Mouse (Mus musculus) cerebellum, adult 2 months (tissue): ENCODE results near the gene Gm44805. TPM values are rescaled to one million over a fixed set of nuclear protein-coding genes. Genes with fewer than 3 reads are reported as not detected.
A peak's percentile ranks its signal among the peaks of the same experiment; 100 is the strongest.

Experiments used
- DNase-seq, 2 experiments: peaks; one replicate each; pipeline ENCODE4 v3.0.0; 2021
- H3K27ac ChIP-seq: fragments of 200-500 bp; 2 replicates; pipeline ENCODE4 v1.5.1; 2012; ENCODE audit warnings: low read length, control low read depth, inconsistent platforms; ENCODE audit not compliant: insufficient read depth
- H3K27me3 ChIP-seq: fragments of 200-500 bp; 2 replicates; pipeline ENCODE4 v1.6.1; 2012; ENCODE audit warnings: inconsistent platforms, mild to moderate bottlenecking, low read length, moderate library complexity; ENCODE audit not compliant: control insufficient read depth, insufficient read depth
- H3K4me1 ChIP-seq: fragments of 200-500 bp; 2 replicates; pipeline ENCODE4 v1.6.1; 2011; ENCODE audit warnings: low read length; ENCODE audit not compliant: control insufficient read depth, insufficient read depth
- H3K4me3 ChIP-seq: fragments of 200-500 bp; replicated peaks from 2 replicates; pipeline ENCODE3; 2011; ENCODE audit warnings: mild to moderate bottlenecking, low read depth, low read length, control low read depth; ENCODE audit not compliant: insufficient read depth
- CTCF ChIP-seq: fragments of 200-500 bp; IDR thresholded peaks from 2 replicates; pipeline ENCODE4 v1.5.1; 2011; ENCODE audit warnings: low read depth, mild to moderate bottlenecking, control low read depth, low read length, moderate library complexity, borderline replicate concordance; ENCODE audit not compliant: insufficient read depth
- POLR2A ChIP-seq: fragments of 200-500 bp; IDR thresholded peaks from 2 replicates; pipeline ENCODE4 v1.6.1; 2011; ENCODE audit warnings: low read length, control low read depth, borderline replicate concordance; ENCODE audit not compliant: insufficient read depth
- WGBS: fragments of 180-500 bp; shearing (Covaris S2); methylation state at CpG from one replicate; pipeline ENCODE4 v1.1.7; 2018; 5-methylcytosine and 5-hydroxymethylcytosine counted together
- polyA plus RNA-seq: library from polyadenylated mRNA; depleted of rRNA; stranded (reverse); fragments of >200 nt; gene quantifications from 2 replicates; pipeline ENCODE4 v1.2.3, GENCODE M21; 2012

Gene Gm44805
- polyA plus RNA-seq, 1 experiment, result not detected

- no peaks in the 10 kb centered on the region for H3K4me1 ChIP-seq
- H3K27ac ChIP-seq, result no peak overlapping the region
- TF ChIP-seq CTCF (no peak), POLR2A (no peak)
- no peak overlapping the region for H3K4me3 ChIP-seq
- H3K27me3 ChIP-seq, result no peaks in the 10 kb centered on the region
- WGBS, result 96% methylated on average over 4 of the region's 4 CpGs
- DNase-seq, result no peak
These were observed 23.3 kb upstream of the Gm44805 start for GRCm38 (mm10) chr7:19704475-19704874.

GRCm38 (mm10) chr7:19702859-19703555 is 21.8 kb upstream of the Gm44805 start:
- H3K27me3 ChIP-seq, result no peaks in the 10 kb centered on the region
- no peak overlapping the region for H3K4me3 ChIP-seq
- no peak for TF ChIP-seq CTCF
- TF ChIP-seq POLR2A, result no peak
- 0 out of 2 replicates have a peak, but pooled peaks cover 4% of the 10 kb centered on the region for H3K4me1 ChIP-seq
- WGBS, result 92% methylated on average over 16 of the region's 16 CpGs
- no peak for DNase-seq
- no peak overlapping the region for H3K27ac ChIP-seq

GRCm38 (mm10) chr7:19701069-19701761 is 20.0 kb upstream of the Gm44805 start:
- Histone ChIP-seq H3K4me1 (0 out of 2 replicates have a peak, but pooled peaks cover 4% of the 10 kb centered on the region), H3K4me3 (no peak overlapping the region), H3K27me3 (no peaks in the 10 kb centered on the region), H3K27ac (no peak overlapping the region)
- DNase-seq, result peak; percentile 38 to 47
- WGBS, result 38% methylated on average over 22 of the region's 22 CpGs
- TF ChIP-seq CTCF (peak; percentile 44), POLR2A (no peak)

GRCm38 (mm10) chr7:19700299-19701068 is 19.3 kb upstream of the Gm44805 start:
- H3K4me3 ChIP-seq, result no peak overlapping the region
- no peak for DNase-seq
- no peak for TF ChIP-seq CTCF
- TF ChIP-seq POLR2A, result no peak
- 0 out of 2 replicates have a peak overlapping the region, but pooled peaks have one; percentile 24 for H3K27ac ChIP-seq
- H3K4me1 ChIP-seq, result 0 out of 2 replicates have a peak, but pooled peaks cover 4% of the 10 kb centered on the region
- 54% methylated on average over 12 of the region's 12 CpGs for WGBS
- no peaks in the 10 kb centered on the region for H3K27me3 ChIP-seq

GRCm38 (mm10) chr7:19699827-19700148 is 18.6 kb upstream of the Gm44805 start:
- 86% methylated on average over 4 of the region's 4 CpGs for WGBS
- TF ChIP-seq POLR2A (no peak), CTCF (no peak)
- no peak overlapping the region for H3K4me3 ChIP-seq
- H3K27me3 ChIP-seq, result no peaks in the 10 kb centered on the region
- no peak overlapping the region for H3K27ac ChIP-seq
- H3K4me1 ChIP-seq, result 0 out of 2 replicates have a peak, but pooled peaks cover 4% of the 10 kb centered on the region
- no peak for DNase-seq

GRCm38 (mm10) chr7:19698907-19699826 is 17.9 kb upstream of the Gm44805 start, which contains the start of gene Apoe:
Gene Apoe, minus strand, starts transcription at chr7:19699188.
- no peak for TF ChIP-seq CTCF
- TF ChIP-seq POLR2A, result peak; percentile 35; the same call in 1 of the 2 replicates
- WGBS, result 4% methylated on average over 20 of the region's 20 CpGs
- Histone ChIP-seq H3K27me3 (no peaks in the 10 kb centered on the region), H3K27ac (peak within 1 kb of the TSS; percentile 43; the same call in 1 of the 2 replicates), H3K4me1 (0 out of 2 replicates have a peak, but pooled peaks cover 4% of the 10 kb centered on the region), H3K4me3 (peak within 1 kb of the TSS; percentile 44)
- DNase-seq, result peak; percentile 48 to 57
